8 mouse cellular contexts compared by ENCODE assay signal in genomic region chr3:103382872-103383567, GRCm38 (mm10).
DNase-seq lines count a peak whose midpoint lies in the region; ATAC-seq lines count a peak whose summit lies in the region.

No protein-coding gene starts in this region.

- DNase-seq in embryo, embryonic 10 days (ENCODE audit: low spot score): peak; percentile 96
- peak; percentile 93 for DNase-seq in gastrocnemius, postnatal 14 days
- DNase-seq in left cerebral cortex, postnatal 10 days (ENCODE audit: extremely low spot score in 1 of 2, low spot score in 2 of 2): peak; percentile 85 to 94
- peak; percentile 97 for DNase-seq in right cerebral cortex, postnatal 14 days
- peak; percentile 96 for DNase-seq in urinary bladder, postnatal 25 days (ENCODE audit: low spot score)

- intact Hi-C loops in gastrocnemius, postnatal 14 days (cut with DNase I; ENCODE audit: low total_unique reads): no loop called here
- intact Hi-C loops in left cerebral cortex, postnatal 10 days (cut with DNase I): loop anchor here (5.0 kb wide), 1 partner anchor 191 kb away; no protein-coding TSS in a partner anchor

- peak; percentile 21 for ATAC-seq in activated CD4-positive, CD25-positive, alpha-beta regulatory T cell, adult 4 months
- peak; percentile 37 for ATAC-seq in inflammation-experienced regulatory T-cells, adult 6 months
- peak; percentile 86 for ATAC-seq in megakaryocyte-erythroid progenitor cell, adult 5-6 weeks (replicated peaks; ENCODE audit: low FRiP score, low TSS enrichment, poor library complexity, severe bottlenecking)

Comparison
In these comparisons a context has a peak if more than half of its experiments do, and no peak if none do; other contexts are left out.
1. Peak in every context shown above with its lines: DNase-seq and ATAC-seq.
2. ATAC-seq: peak in every context shown above with its lines; median percentile 86 in megakaryocyte-erythroid progenitor cell, adult 5-6 weeks; 37 in inflammation-experienced regulatory T-cells, adult 6 months; 21 in activated CD4-positive, CD25-positive, alpha-beta regulatory T cell, adult 4 months.